ENCODE assay signal across 11 mouse cellular contexts in the genomic region with DNA sequence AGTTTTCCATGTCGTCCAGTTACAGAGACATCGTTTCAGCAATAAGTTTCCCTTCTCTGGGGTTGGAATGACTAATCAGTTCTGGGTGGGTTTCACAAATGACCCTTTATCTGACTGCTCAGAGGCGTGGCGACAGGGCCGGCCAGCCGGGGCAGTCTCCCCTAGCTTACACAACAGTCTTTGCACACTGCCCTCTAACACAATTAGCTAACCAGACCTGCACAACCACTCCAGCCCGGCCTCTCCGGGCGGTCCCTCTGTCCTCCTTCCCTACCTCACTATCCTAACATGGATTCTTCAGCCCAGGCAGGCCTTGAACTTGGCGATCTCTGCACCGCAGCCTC.
DNase-seq lines count a peak whose midpoint lies in the region; ATAC-seq and TF ChIP-seq lines count a peak whose summit lies in the region.
"Had no signal": no experiment of that assay in that cellular context is flagged by ENCODE, and none has a peak within 500 bp of the region (broad histone marks: within the 10 kb centered on the region; RNA-seq: fewer than 3 reads in every experiment).

No protein-coding gene starts in this region.

- peak overlapping the region; percentile 66; the same call in 1 of the 2 replicates for H3K27ac ChIP-seq in ES-Bruce4 (ENCODE audit: insufficient read depth, low read length)
- H3K27ac ChIP-seq in embryonic facial prominence, embryonic 11.5 days (replicated peaks; ENCODE audit: low read depth, low read length) = no peak overlapping the region
- peak overlapping the region; percentile 86 for H3K27ac ChIP-seq in lung, postnatal 0 days (ENCODE audit: low read length)
- H3K27ac ChIP-seq: forebrain, embryonic 10.5 days had no signal

- no peaks in the 10 kb centered on the region for H3K36me3 ChIP-seq in ES-Bruce4 (ENCODE audit: control insufficient read depth, insufficient read depth, low read length, poor library complexity, severe bottlenecking)
- no peaks in the 10 kb centered on the region for H3K36me3 ChIP-seq in embryonic facial prominence, embryonic 11.5 days (replicated peaks; ENCODE audit: control insufficient read depth, insufficient read depth, low read depth, low read length)
- no peaks in the 10 kb centered on the region for H3K36me3 ChIP-seq in lung, postnatal 0 days (ENCODE audit: insufficient read depth, low read length)
- H3K36me3 ChIP-seq: forebrain, embryonic 10.5 days had no signal

- peaks cover 2% of the 10 kb centered on the region for H3K4me1 ChIP-seq in ES-Bruce4 (ENCODE audit: control insufficient read depth, insufficient read depth, low read length)
- H3K4me1 ChIP-seq in embryonic facial prominence, embryonic 11.5 days (ENCODE audit: control insufficient read depth, insufficient read depth, low read length) = no peaks in the 10 kb centered on the region
- no peaks in the 10 kb centered on the region for H3K4me1 ChIP-seq in lung, postnatal 0 days (ENCODE audit: insufficient read depth, low read depth, low read length)

- no peaks in the 10 kb centered on the region for H3K27me3 ChIP-seq in ES-Bruce4 (ENCODE audit: control insufficient read depth, insufficient read depth, low read length, poor library complexity, severe bottlenecking)
- no peaks in the 10 kb centered on the region for H3K27me3 ChIP-seq in embryonic facial prominence, embryonic 11.5 days (ENCODE audit: control insufficient read depth, insufficient read depth, low read length)
- no peaks in the 10 kb centered on the region for H3K27me3 ChIP-seq in lung, postnatal 0 days (replicated peaks; ENCODE audit: insufficient read depth, low read length)
- H3K27me3 ChIP-seq: Patski had no signal

- WGBS in embryonic facial prominence, embryonic 11.5 days = 41% methylated on average over 11 of the region's 11 CpGs
- 58% methylated on average over 11 of the region's 11 CpGs for WGBS in lung, postnatal 0 days

- TF ChIP-seq POLR2A in ES-Bruce4 (IDR thresholded peaks at IDR 0.05; ENCODE audit: insufficient read depth, low read length) = no peak

- H3K9me3 ChIP-seq in ES-Bruce4 (replicated peaks; ENCODE audit: control insufficient read depth, insufficient read depth, low read length, poor library complexity, severe bottlenecking) = no peaks in the 10 kb centered on the region
- no peaks in the 10 kb centered on the region for H3K9me3 ChIP-seq in embryonic facial prominence, embryonic 11.5 days (replicated peaks; ENCODE audit: control insufficient read depth, low read length)
- H3K9me3 ChIP-seq in lung, postnatal 0 days (ENCODE audit: low read length) = no peaks in the 10 kb centered on the region
- H3K9me3 ChIP-seq: forebrain, embryonic 10.5 days had no signal

- no peak overlapping the region for H3K4me2 ChIP-seq in embryonic facial prominence, embryonic 11.5 days (ENCODE audit: low read depth, low read length)
- H3K4me2 ChIP-seq in lung, postnatal 0 days (replicated peaks; ENCODE audit: low read depth, low read length) = no peak overlapping the region

- H3K4me3 ChIP-seq in ES-Bruce4 (ENCODE audit: low read depth, low read length) = peak overlapping the region; percentile 54
- H3K4me3 ChIP-seq in embryonic facial prominence, embryonic 11.5 days (ENCODE audit: low read depth, low read length) = no peak overlapping the region
- no peak overlapping the region for H3K4me3 ChIP-seq in lung, postnatal 0 days (ENCODE audit: low read depth, low read length)
- H3K4me3 ChIP-seq: forebrain, embryonic 10.5 days had no signal

- H3K9ac ChIP-seq in ES-Bruce4 (ENCODE audit: low read depth, poor library complexity, severe bottlenecking) = peak overlapping the region; percentile 37
- H3K9ac ChIP-seq in embryonic facial prominence, embryonic 11.5 days (replicated peaks; ENCODE audit: low read length) = no peak overlapping the region
- H3K9ac ChIP-seq in lung, postnatal 0 days (replicated peaks; ENCODE audit: low read depth) = no peak overlapping the region

- ATAC-seq in embryonic facial prominence, embryonic 11.5 days (replicated peaks; ENCODE audit: insufficient number of reproducible peaks, low FRiP score, low TSS enrichment, low read depth) = 0 out of 2 replicates have a peak, but pooled peaks have one; percentile 3
- peak; percentile 46 for ATAC-seq in lung, postnatal 0 days
- no peak for ATAC-seq in CD4-positive, CD25-positive, alpha-beta regulatory T cell, adult 4 months

- DNase-seq in embryonic facial prominence, embryonic 11.5 days (ENCODE audit: low spot score) = no peak
- DNase-seq in kidney, postnatal 10 days = peak; percentile 61
- peak; percentile 74 for DNase-seq in lung, postnatal 0 days (ENCODE audit: low spot score)
- no peak for DNase-seq in right cerebral cortex, postnatal 36 days (ENCODE audit: low spot score in 2 of 2)
- DNase-seq in embryo, embryonic 9.5 days (ENCODE audit: extremely low spot score) = no peak
- no peak for DNase-seq in layer of hippocampus, postnatal 10 days (ENCODE audit: low spot score in 2 of 2)
- DNase-seq: heart, adult 11 months had no signal

- TF ChIP-seq CTCF in ES-Bruce4 (IDR thresholded peaks at IDR 0.05; ENCODE audit: low read depth, low read length) = no peak
- no peak for TF ChIP-seq CTCF in lung, postnatal 0 days (IDR thresholded peaks at IDR 0.05)

- peak; percentile 13; the same call in 1 of the 2 replicates for TF ChIP-seq EP300 in ES-Bruce4 (IDR thresholded peaks at IDR 0.05; ENCODE audit: insufficient read depth, low read depth, low read length)
- no peak for TF ChIP-seq EP300 in lung, postnatal 0 days (IDR thresholded peaks at IDR 0.05)

Comparison
In these comparisons a context has a peak if more than half of its experiments do, and no peak if none do; other contexts are left out.
1. DNase-seq: peak in kidney, postnatal 10 days (single experiment) and lung, postnatal 0 days (single experiment); none in embryonic facial prominence, embryonic 11.5 days (single experiment), right cerebral cortex, postnatal 36 days (0 of 2), embryo, embryonic 9.5 days (single experiment) and layer of hippocampus, postnatal 10 days (0 of 2).